Mouse (Mus musculus) ES-Bruce4 (cell line): ENCODE measurements at regions not wholly inside any gene's neighbourhood (a gene's known extent, or its start where the extent isn't known, plus 50 kb on each side); places are given as distances from the start of the nearest gene placed in this dataset.

Experiments
- CTCF ChIP-seq: IDR thresholded peaks from one replicate; pipeline ENCODE4 v1.8.1; 2011; ENCODE audit warnings: low read depth, low read length
- EP300 ChIP-seq: IDR thresholded peaks from 2 replicates; pipeline ENCODE4 v1.6.1; 2011; ENCODE audit warnings: low read depth, low read length; ENCODE audit not compliant: insufficient read depth

DNA sequence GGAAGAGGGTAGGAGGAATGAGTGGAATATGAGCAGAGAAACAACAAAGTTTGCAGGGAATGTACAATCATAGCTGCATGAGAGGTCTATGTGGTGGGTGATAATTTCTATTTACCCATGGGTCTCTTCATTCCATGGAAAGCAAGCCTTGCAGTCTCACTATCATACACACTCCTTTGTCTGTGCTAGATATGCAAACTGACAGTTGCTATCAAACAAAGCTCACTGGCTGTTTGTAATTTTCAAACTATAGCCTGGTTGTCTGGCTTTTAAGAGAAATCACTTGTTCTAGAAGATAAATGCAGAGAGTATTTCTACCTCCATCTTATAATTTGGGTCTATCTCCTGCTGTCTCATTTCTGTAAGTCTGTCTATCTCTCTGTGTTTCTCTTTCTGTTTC, 1194.7 kb downstream of the Cntnap5b start:
- TF ChIP-seq CTCF (no peak), EP300 (no peak)
